Mouse (Mus musculus): ENCODE data around the gene Ripply2. TPM values are rescaled to one million over a fixed set of nuclear protein-coding genes. Genes with fewer than 3 reads are reported as not detected.

Ripply2 gene
- polyA plus RNA-seq, 1 experiment, result not detected

Other genes starting within 250 kb of the Ripply2 start
- gene Snap91, start 134.9 kb upstream of the Ripply2 start, polyA plus RNA-seq (2012; ENCODE audit: insufficient read depth, insufficient read length, missing spikeins), result not detected in 2 replicates
- gene Cyb5r4, start 6.5 kb downstream of the Ripply2 start, polyA plus RNA-seq (2012; ENCODE audit: insufficient read depth, insufficient read length, missing spikeins), result 30.1 and 33.0 TPM in 2 replicates
- not detected in 2 replicates for gene Mrap2, start 128.8 kb downstream of the Ripply2 start, polyA plus RNA-seq (2012; ENCODE audit: insufficient read depth, insufficient read length, missing spikeins)
- 2.0 and 3.1 TPM in 2 replicates for gene Cep162, start 240.0 kb downstream of the Ripply2 start, polyA plus RNA-seq (2012; ENCODE audit: insufficient read depth, insufficient read length, missing spikeins)